Mouse (Mus musculus): ENCODE results near the gene Oip5. TPM values are rescaled to one million over a fixed set of nuclear protein-coding genes. Genes with fewer than 3 reads are reported as not detected.
"Not testable (repeated sequence)": the region's sequence is repeated elsewhere in the genome, so short reads cannot be mapped to it uniquely, and the experiment has no call there.

Gene Oip5
- polyA plus RNA-seq, 1 experiment from 2014 or later, result 36.1 TPM

DNA sequence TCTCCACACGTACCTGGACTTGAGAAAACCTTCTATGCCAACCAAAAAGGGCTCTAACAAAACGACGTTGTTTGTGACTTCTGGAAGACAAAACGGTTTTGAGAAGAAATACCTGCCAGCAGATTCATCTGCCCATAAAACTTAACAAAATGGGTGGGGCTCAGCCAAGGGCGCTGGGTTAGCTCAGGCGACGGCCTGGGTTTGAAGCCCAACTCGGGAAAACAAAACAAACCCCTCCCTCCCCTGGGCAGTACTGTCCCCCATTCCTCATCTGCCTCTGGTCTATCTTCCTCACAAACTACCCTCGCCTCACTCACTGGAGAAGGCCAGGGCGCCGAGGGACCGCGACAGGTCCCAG is 449 bp downstream of the Oip5 start:
- Histone ChIP-seq H3K4me1 (ENCODE audit: control insufficient read depth, low read depth, low read length) (peaks cover 19% of the 10 kb centered on the region), H3K27me3 (ENCODE audit: control insufficient read depth, insufficient read depth, low read depth, low read length) (no peaks in the 10 kb centered on the region), H3K4me3 (ENCODE audit: low read depth, low read length) (peak overlapping the region; percentile 86), H3K27ac (ENCODE audit: low read length) (peak overlapping the region; percentile 94), H3K36me3 (ENCODE audit: control insufficient read depth, insufficient read depth) (peaks cover 9% of the 10 kb centered on the region; the same call in 1 of the 2 replicates), H3K4me2 (ENCODE audit: low read depth, low read length) (peak overlapping the region; percentile 71), H3K9ac (ENCODE audit: low read depth, low read length) (peak overlapping the region; percentile 88), H3K9me3 (replicated peaks; ENCODE audit: control insufficient read depth, low read length) (no peaks in the 10 kb centered on the region)
- ATAC-seq (ENCODE audit: low read depth), result peak; percentile 68
- under 1% methylated on average over 13 of the region's 13 CpGs for WGBS (ENCODE audit: insufficient replicate concordance)

DNA sequence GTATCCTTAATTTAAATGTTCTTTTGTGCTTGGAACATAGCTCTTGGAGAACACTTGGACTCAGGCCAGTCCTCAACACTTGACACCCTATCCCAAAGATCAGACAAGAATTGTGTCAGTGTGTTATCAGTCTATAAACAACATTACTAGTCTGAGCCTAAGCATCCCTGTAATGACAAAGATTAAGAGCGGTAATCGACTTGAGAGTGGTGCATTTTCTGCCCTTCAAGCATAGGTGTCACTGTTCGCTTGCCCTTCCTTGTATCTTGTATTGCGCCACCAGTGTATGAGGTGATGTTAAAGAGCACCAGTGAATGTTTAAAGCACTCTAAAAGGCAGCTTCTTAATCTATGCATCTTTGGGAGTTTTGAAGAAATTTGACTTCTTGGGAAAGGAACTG is 11.2 kb downstream of the Oip5 start:
- H3K36me3 ChIP-seq (ENCODE audit: control insufficient read depth, insufficient read depth), result peaks cover 56% of the 10 kb centered on the region
- no peak overlapping the region for H3K4me3 ChIP-seq (ENCODE audit: low read depth, low read length)
- no peaks in the 10 kb centered on the region for H3K9me3 ChIP-seq (replicated peaks; ENCODE audit: control insufficient read depth, low read length)
- H3K4me1 ChIP-seq (ENCODE audit: control insufficient read depth, low read depth, low read length), result peaks cover 45% of the 10 kb centered on the region
- H3K27ac ChIP-seq (ENCODE audit: low read length), result peak overlapping the region; percentile 93
- H3K4me2 ChIP-seq (ENCODE audit: low read depth, low read length), result no peak overlapping the region
- WGBS (ENCODE audit: insufficient replicate concordance), result 33% methylated on average over 4 of the region's 4 CpGs
- H3K9ac ChIP-seq (ENCODE audit: low read depth, low read length), result no peak overlapping the region
- no peaks in the 10 kb centered on the region for H3K27me3 ChIP-seq (ENCODE audit: control insufficient read depth, insufficient read depth, low read depth, low read length)
- peak; percentile 44 for ATAC-seq (ENCODE audit: low read depth)

DNA sequence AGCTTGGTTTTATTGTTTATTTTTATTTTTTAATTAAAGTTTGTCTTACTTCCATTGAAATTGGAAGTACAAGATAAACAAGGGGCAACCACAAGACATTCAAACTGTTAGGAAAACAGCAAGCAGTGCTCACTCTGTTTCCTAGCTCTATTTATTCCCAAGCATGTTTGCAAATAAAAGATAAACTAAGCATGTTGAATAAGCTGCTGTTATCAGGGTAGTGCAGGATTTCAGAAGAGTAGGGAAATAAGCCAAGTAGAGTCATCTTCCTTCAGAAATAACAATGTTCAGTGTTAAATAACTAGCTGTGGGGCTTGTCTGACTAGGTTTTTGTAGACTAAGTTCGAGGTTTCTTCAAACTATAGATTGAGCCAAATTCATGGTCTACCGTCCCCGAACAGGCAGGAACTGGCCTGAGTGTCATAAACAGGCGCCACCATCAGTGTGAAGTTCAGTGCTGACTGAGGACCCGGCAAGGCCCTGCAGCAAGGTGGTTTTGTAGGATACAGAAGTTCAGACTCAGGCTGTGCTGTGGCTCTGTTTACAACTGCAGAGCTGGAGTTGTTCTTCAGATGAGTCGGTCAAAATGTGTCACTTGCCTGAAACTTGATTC is 12.8 kb downstream of the Oip5 start:
- ATAC-seq (ENCODE audit: low read depth), result peak; percentile 88
- peaks cover 55% of the 10 kb centered on the region for H3K4me1 ChIP-seq (ENCODE audit: control insufficient read depth, low read depth, low read length)
- H3K36me3 ChIP-seq (ENCODE audit: control insufficient read depth, insufficient read depth), result peaks cover 61% of the 10 kb centered on the region
- 23% methylated on average over 6 of the region's 6 CpGs for WGBS (ENCODE audit: insufficient replicate concordance)
- peak overlapping the region; percentile 38 for H3K4me3 ChIP-seq (ENCODE audit: low read depth, low read length)
- H3K9ac ChIP-seq (ENCODE audit: low read depth, low read length), result peak overlapping the region; percentile 52
- H3K4me2 ChIP-seq (ENCODE audit: low read depth, low read length), result peak overlapping the region; percentile 59
- no peaks in the 10 kb centered on the region for H3K9me3 ChIP-seq (replicated peaks; ENCODE audit: control insufficient read depth, low read length)
- peak overlapping the region; percentile 99 for H3K27ac ChIP-seq (ENCODE audit: low read length)
- no peaks in the 10 kb centered on the region for H3K27me3 ChIP-seq (ENCODE audit: control insufficient read depth, insufficient read depth, low read depth, low read length)

DNA sequence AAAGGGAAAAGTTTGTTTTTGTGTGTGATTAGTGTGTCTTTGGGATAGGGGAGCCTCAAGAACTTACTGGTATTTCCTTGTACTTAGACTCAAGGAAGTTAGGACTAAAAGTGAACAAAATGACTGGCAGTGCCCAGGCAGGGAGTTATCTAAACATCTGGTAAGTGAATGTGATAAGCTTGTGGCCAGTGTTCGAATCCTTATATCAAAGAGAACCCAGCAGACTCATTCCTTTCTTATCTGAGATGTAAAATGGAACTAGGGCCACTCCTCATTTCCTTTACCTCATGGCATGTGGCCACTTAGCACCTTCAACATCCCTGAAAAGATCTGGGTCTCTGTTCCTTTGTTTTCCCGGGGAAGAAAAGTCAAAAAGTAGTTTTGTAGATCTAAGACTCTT is 14.4 kb downstream of the Oip5 start:
- Histone ChIP-seq H3K9me3 (replicated peaks; ENCODE audit: control insufficient read depth, low read length) (no peaks in the 10 kb centered on the region), H3K4me1 (ENCODE audit: control insufficient read depth, low read depth, low read length) (peaks cover 59% of the 10 kb centered on the region), H3K4me3 (ENCODE audit: low read depth, low read length) (no peak overlapping the region), H3K27ac (ENCODE audit: low read length) (peak overlapping the region; percentile 93), H3K27me3 (ENCODE audit: control insufficient read depth, insufficient read depth, low read depth, low read length) (no peaks in the 10 kb centered on the region), H3K9ac (ENCODE audit: low read depth, low read length) (peak overlapping the region; percentile 1), H3K36me3 (ENCODE audit: control insufficient read depth, insufficient read depth) (peaks cover 59% of the 10 kb centered on the region), H3K4me2 (ENCODE audit: low read depth, low read length) (peak overlapping the region; percentile 43)
- peak; percentile 46 for ATAC-seq (ENCODE audit: low read depth)
- 27% methylated on average over 2 of the region's 2 CpGs for WGBS (ENCODE audit: insufficient replicate concordance)

DNA sequence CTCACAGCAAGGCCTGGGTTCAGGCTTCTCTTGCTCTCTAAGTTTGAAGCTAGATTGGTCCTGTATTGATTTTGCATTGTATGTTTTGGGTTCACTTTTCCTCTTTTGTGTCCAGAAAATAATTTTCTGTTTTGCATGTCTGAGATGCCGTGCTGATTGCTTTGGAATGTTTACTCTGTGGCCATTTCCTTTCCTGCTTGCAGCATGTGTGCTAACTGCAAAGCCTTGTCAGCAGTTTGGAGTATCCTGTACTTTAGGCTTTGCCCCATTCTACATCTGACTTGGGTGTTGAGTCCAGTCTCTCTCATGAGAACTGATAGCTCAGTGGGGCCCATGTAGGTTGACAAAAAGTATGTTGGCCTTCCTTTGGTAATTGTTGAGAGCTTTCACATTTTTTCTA is 15.8 kb downstream of the Oip5 start:
- peak overlapping the region; percentile 80 for H3K27ac ChIP-seq (ENCODE audit: low read length)
- H3K9ac ChIP-seq (ENCODE audit: low read depth, low read length), result peak overlapping the region; percentile 24; the same call in 1 of the 2 replicates
- peaks cover 56% of the 10 kb centered on the region for H3K36me3 ChIP-seq (ENCODE audit: control insufficient read depth, insufficient read depth)
- no peaks in the 10 kb centered on the region for H3K27me3 ChIP-seq (ENCODE audit: control insufficient read depth, insufficient read depth, low read depth, low read length)
- no peak for ATAC-seq (ENCODE audit: low read depth)
- 0 out of 2 replicates have a peak overlapping the region, but pooled peaks have one; percentile 15 for H3K4me3 ChIP-seq (ENCODE audit: low read depth, low read length)
- peak overlapping the region; percentile 32 for H3K4me2 ChIP-seq (ENCODE audit: low read depth, low read length)
- WGBS (ENCODE audit: insufficient replicate concordance), result 53% methylated on average over 1 of the region's 1 CpGs
- no peaks in the 10 kb centered on the region for H3K9me3 ChIP-seq (replicated peaks; ENCODE audit: control insufficient read depth, low read length)
- H3K4me1 ChIP-seq (ENCODE audit: control insufficient read depth, low read depth, low read length), result peaks cover 61% of the 10 kb centered on the region

DNA sequence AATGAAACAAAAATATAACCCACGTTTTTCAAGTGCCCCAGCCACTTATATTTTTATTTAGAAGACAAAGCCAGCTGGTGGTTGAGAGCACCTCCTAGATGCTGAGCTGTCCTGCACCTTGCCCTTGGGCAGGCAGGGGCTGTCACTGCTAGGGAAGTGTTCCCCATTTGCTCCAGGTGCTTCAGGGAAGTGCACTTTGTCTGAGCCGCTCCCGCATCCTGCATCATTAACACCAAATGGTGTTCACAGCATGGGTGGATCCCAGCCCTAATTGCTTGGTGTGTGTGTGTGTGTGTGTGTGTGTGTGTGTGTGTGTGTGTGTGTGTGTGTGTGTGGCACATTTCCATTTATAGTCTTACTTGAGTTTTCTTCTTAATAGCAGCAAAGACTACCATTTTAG is 16.7 kb downstream of the Oip5 start:
- Histone ChIP-seq H3K4me2 (ENCODE audit: low read depth, low read length) (peak overlapping the region; percentile 0; the same call in 1 of the 2 replicates), H3K4me1 (ENCODE audit: control insufficient read depth, low read depth, low read length) (peaks cover 61% of the 10 kb centered on the region), H3K36me3 (ENCODE audit: control insufficient read depth, insufficient read depth) (peaks cover 60% of the 10 kb centered on the region), H3K27ac (ENCODE audit: low read length) (peak overlapping the region; percentile 41)
- not testable (repeated sequence) for H3K27me3 ChIP-seq (ENCODE audit: control insufficient read depth, insufficient read depth, low read depth, low read length); H3K4me3 ChIP-seq (ENCODE audit: low read depth, low read length); H3K9me3 ChIP-seq (replicated peaks; ENCODE audit: control insufficient read depth, low read length); H3K9ac ChIP-seq (ENCODE audit: low read depth, low read length); ATAC-seq (ENCODE audit: low read depth)
- 77% methylated on average over 3 of the region's 3 CpGs for WGBS (ENCODE audit: insufficient replicate concordance)

DNA sequence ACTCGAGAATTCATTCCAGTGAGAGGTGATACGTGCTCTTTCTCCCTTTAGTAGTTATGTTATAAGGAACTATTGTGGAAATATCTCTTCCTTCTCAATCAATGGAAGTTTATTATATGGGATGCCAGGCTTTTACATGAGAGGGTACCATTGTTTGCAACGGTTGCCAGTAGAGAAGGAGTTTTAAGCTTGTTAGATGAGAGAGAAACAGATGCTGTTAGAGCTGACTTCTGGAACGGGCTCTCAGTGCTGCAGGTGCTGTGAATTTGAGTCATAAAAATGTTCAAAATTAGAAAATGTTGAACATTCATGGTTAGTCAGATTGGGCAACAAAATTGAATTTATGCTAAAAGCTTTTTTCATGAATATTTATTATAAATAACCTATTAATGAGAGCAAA is 17.2 kb downstream of the Oip5 start:
- peaks cover 58% of the 10 kb centered on the region for H3K4me1 ChIP-seq (ENCODE audit: control insufficient read depth, low read depth, low read length)
- H3K4me2 ChIP-seq (ENCODE audit: low read depth, low read length), result no peak overlapping the region
- H3K27ac ChIP-seq (ENCODE audit: low read length), result peak overlapping the region; percentile 41
- H3K9me3 ChIP-seq (replicated peaks; ENCODE audit: control insufficient read depth, low read length), result no peaks in the 10 kb centered on the region
- H3K27me3 ChIP-seq (ENCODE audit: control insufficient read depth, insufficient read depth, low read depth, low read length), result no peaks in the 10 kb centered on the region
- H3K9ac ChIP-seq (ENCODE audit: low read depth, low read length), result no peak overlapping the region
- H3K36me3 ChIP-seq (ENCODE audit: control insufficient read depth, insufficient read depth), result peaks cover 61% of the 10 kb centered on the region
- no peak for ATAC-seq (ENCODE audit: low read depth)
- H3K4me3 ChIP-seq (ENCODE audit: low read depth, low read length), result no peak overlapping the region
- 84% methylated on average over 4 of the region's 4 CpGs for WGBS (ENCODE audit: insufficient replicate concordance)

DNA sequence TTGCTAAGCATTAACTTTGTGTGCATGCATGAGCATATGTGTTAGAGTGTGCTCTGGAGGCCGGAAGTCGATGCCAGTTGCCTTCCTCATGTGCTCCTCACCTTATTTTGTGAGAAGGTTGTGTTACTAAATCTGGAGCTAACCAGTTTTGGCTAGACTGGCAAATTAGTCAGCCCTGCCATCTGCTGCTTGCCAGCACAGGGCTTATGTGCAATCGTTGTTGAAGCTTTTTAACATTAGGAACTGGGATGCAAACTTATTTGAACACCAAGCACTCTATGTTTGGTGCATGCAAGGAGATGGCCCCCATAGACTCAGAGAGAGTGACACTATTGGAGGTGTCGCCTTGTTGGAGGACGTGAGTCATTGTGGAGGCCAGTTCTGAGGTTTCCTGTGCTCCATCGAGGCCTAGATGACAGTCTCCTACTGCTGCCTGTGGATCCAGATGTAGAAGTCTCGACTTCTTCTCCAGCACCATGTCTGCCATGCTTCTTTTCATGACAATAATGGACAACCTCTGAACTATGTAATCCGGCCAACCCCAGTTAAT is 21.4 kb downstream of the Oip5 start:
- H3K4me3 ChIP-seq (ENCODE audit: low read depth, low read length), result no peak overlapping the region
- no peaks in the 10 kb centered on the region for H3K27me3 ChIP-seq (ENCODE audit: control insufficient read depth, insufficient read depth, low read depth, low read length)
- H3K4me1 ChIP-seq (ENCODE audit: control insufficient read depth, low read depth, low read length), result peaks cover 37% of the 10 kb centered on the region
- H3K27ac ChIP-seq (ENCODE audit: low read length), result 0 out of 2 replicates have a peak overlapping the region, but pooled peaks have one; percentile 31
- H3K9ac ChIP-seq (ENCODE audit: low read depth, low read length), result no peak overlapping the region
- WGBS (ENCODE audit: insufficient replicate concordance), result 65% methylated on average over 8 of the region's 8 CpGs
- H3K4me2 ChIP-seq (ENCODE audit: low read depth, low read length), result no peak overlapping the region
- H3K36me3 ChIP-seq (ENCODE audit: control insufficient read depth, insufficient read depth), result peaks cover 45% of the 10 kb centered on the region
- H3K9me3 ChIP-seq (replicated peaks; ENCODE audit: control insufficient read depth, low read length), result no peaks in the 10 kb centered on the region
- ATAC-seq (ENCODE audit: low read depth), result no peak

DNA sequence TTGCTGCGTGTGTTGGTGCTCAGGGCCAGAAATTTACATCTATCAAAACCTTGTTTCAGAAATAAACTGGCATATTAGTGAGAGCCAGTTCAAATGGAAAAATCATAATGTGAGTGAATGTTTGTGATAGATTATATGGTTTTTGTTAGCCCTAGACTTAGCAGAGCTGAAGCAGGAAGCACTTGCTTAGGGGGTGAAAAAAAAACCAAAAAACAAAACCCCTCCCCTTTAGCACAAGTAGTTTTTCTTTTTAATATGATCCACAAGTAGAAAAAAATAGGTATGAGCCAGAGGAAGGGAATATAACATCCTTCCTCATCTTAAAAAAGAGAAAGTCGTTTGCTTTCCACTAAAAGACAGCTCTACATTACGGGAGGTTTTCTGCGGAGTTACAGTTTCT is 23.0 kb downstream of the Oip5 start:
- no peak for ATAC-seq (ENCODE audit: low read depth)
- Histone ChIP-seq H3K4me1 (ENCODE audit: control insufficient read depth, low read depth, low read length) (peaks cover 26% of the 10 kb centered on the region), H3K27me3 (ENCODE audit: control insufficient read depth, insufficient read depth, low read depth, low read length) (no peaks in the 10 kb centered on the region), H3K4me2 (ENCODE audit: low read depth, low read length) (peak overlapping the region; percentile 69), H3K9ac (ENCODE audit: low read depth, low read length) (peak overlapping the region; percentile 90), H3K4me3 (ENCODE audit: low read depth, low read length) (peak overlapping the region; percentile 93), H3K27ac (ENCODE audit: low read length) (peak overlapping the region; percentile 90; the same call in 1 of the 2 replicates), H3K9me3 (replicated peaks; ENCODE audit: control insufficient read depth, low read length) (no peaks in the 10 kb centered on the region), H3K36me3 (ENCODE audit: control insufficient read depth, insufficient read depth) (peaks cover 37% of the 10 kb centered on the region)
- 21% methylated on average over 4 of the region's 4 CpGs for WGBS (ENCODE audit: insufficient replicate concordance)

Measured in liver, embryonic 16.5 days (tissue).